Mouse (Mus musculus): ENCODE measurements at regions not wholly inside any gene's neighbourhood (a gene's known extent, or its start where the extent isn't known, plus 50 kb on each side); places are given as distances from the start of the nearest gene placed in this dataset.

GRCm38 (mm10) chr14:109941944-109942343, 813.0 kb downstream of the Slitrk6 start:
- H3K36me3 ChIP-seq = no peaks in the 10 kb centered on the region
- no peak overlapping the region for H3K4me3 ChIP-seq (replicated peaks)
- H3K9ac ChIP-seq = no peak overlapping the region
- no peak for ATAC-seq
- no peaks in the 10 kb centered on the region for H3K9me3 ChIP-seq
- no peaks in the 10 kb centered on the region for H3K27me3 ChIP-seq (replicated peaks)
- H3K4me2 ChIP-seq (replicated peaks) = no peak overlapping the region
- no peaks in the 10 kb centered on the region for H3K4me1 ChIP-seq (replicated peaks)
- no peak overlapping the region for H3K27ac ChIP-seq
- 88% methylated on average over 4 of the region's 4 CpGs for WGBS

GRCm38 (mm10) chr14:109941162-109941561, 813.8 kb downstream of the Slitrk6 start:
- H3K4me1 ChIP-seq (replicated peaks) = no peaks in the 10 kb centered on the region
- no peak overlapping the region for H3K9ac ChIP-seq
- ATAC-seq = no peak
- H3K9me3 ChIP-seq = no peaks in the 10 kb centered on the region
- H3K27me3 ChIP-seq (replicated peaks) = no peaks in the 10 kb centered on the region
- no peak overlapping the region for H3K4me3 ChIP-seq (replicated peaks)
- no peaks in the 10 kb centered on the region for H3K36me3 ChIP-seq
- no peak overlapping the region for H3K4me2 ChIP-seq (replicated peaks)
- no peak overlapping the region for H3K27ac ChIP-seq
- WGBS = 83% methylated on average over 1 of the region's 1 CpGs

- Histone ChIP-seq H3K27me3 (replicated peaks) (no peaks in the 10 kb centered on the region), H3K9me3 (no peaks in the 10 kb centered on the region), H3K9ac (no peak overlapping the region), H3K36me3 (no peaks in the 10 kb centered on the region), H3K4me1 (replicated peaks) (no peaks in the 10 kb centered on the region), H3K4me3 (replicated peaks) (no peak overlapping the region), H3K27ac (no peak overlapping the region), H3K4me2 (replicated peaks) (no peak overlapping the region)
- WGBS = 88% methylated on average over 6 of the region's 6 CpGs
- ATAC-seq = no peak
These were observed 817.5 kb downstream of the Slitrk6 start for GRCm38 (mm10) chr14:109937432-109937831.

- no peaks in the 10 kb centered on the region for H3K36me3 ChIP-seq
- ATAC-seq = no peak
- no peak overlapping the region for H3K27ac ChIP-seq
- H3K9ac ChIP-seq = no peak overlapping the region
- 92% methylated on average over 7 of the region's 7 CpGs for WGBS
- no peak overlapping the region for H3K4me3 ChIP-seq (replicated peaks)
- H3K27me3 ChIP-seq (replicated peaks) = no peaks in the 10 kb centered on the region
- H3K4me1 ChIP-seq (replicated peaks) = no peaks in the 10 kb centered on the region
- H3K9me3 ChIP-seq = no peaks in the 10 kb centered on the region
- no peak overlapping the region for H3K4me2 ChIP-seq (replicated peaks)
These were observed 826.0 kb downstream of the Slitrk6 start for GRCm38 (mm10) chr14:109928977-109929376.

- no peak overlapping the region for H3K9ac ChIP-seq
- no peak overlapping the region for H3K27ac ChIP-seq
- no peaks in the 10 kb centered on the region for H3K27me3 ChIP-seq (replicated peaks)
- no peak overlapping the region for H3K4me2 ChIP-seq (replicated peaks)
- H3K4me1 ChIP-seq (replicated peaks) = no peaks in the 10 kb centered on the region
- H3K9me3 ChIP-seq = no peaks in the 10 kb centered on the region
- no peak for ATAC-seq
- H3K36me3 ChIP-seq = no peaks in the 10 kb centered on the region
- 79% methylated on average over 2 of the region's 2 CpGs for WGBS
- H3K4me3 ChIP-seq (replicated peaks) = no peak overlapping the region
These were observed 863.1 kb downstream of the Slitrk6 start for GRCm38 (mm10) chr14:109891896-109892165.

GRCm38 (mm10) chr14:109891151-109891895, 863.6 kb downstream of the Slitrk6 start:
- Histone ChIP-seq H3K27me3 (replicated peaks) (no peaks in the 10 kb centered on the region), H3K4me1 (replicated peaks) (no peaks in the 10 kb centered on the region), H3K4me2 (replicated peaks) (no peak overlapping the region), H3K27ac (no peak overlapping the region), H3K9ac (no peak overlapping the region), H3K36me3 (no peaks in the 10 kb centered on the region), H3K9me3 (no peaks in the 10 kb centered on the region), H3K4me3 (replicated peaks) (no peak overlapping the region)
- no peak for ATAC-seq
- 76% methylated on average over 3 of the region's 3 CpGs for WGBS

GRCm38 (mm10) chr14:109876950-109877663, 877.8 kb downstream of the Slitrk6 start:
- WGBS = 48% methylated on average over 1 of the region's 1 CpGs
- peak; percentile 59; the same call in 1 of the 2 replicates for ATAC-seq

GRCm38 (mm10) chr14:109874230-109874629, 880.7 kb downstream of the Slitrk6 start:
- Histone ChIP-seq H3K4me3 (replicated peaks) (no peak overlapping the region), H3K27ac (no peak overlapping the region), H3K4me2 (replicated peaks) (no peak overlapping the region), H3K9ac (no peak overlapping the region), H3K36me3 (no peaks in the 10 kb centered on the region), H3K27me3 (replicated peaks) (no peaks in the 10 kb centered on the region), H3K4me1 (replicated peaks) (no peaks in the 10 kb centered on the region), H3K9me3 (no peaks in the 10 kb centered on the region)
- WGBS = 4% methylated on average over 1 of the region's 1 CpGs
- ATAC-seq = no peak

More at GRCm38 (mm10) chr14:109876950-109877663, 877.8 kb downstream of the Slitrk6 start:
- Histone ChIP-seq H3K4me2 (replicated peaks) (no peak overlapping the region), H3K4me3 (replicated peaks) (no peak overlapping the region), H3K9ac (no peak overlapping the region), H3K27me3 (replicated peaks) (no peaks in the 10 kb centered on the region), H3K9me3 (no peaks in the 10 kb centered on the region), H3K4me1 (replicated peaks) (no peaks in the 10 kb centered on the region), H3K27ac (no peak overlapping the region), H3K36me3 (no peaks in the 10 kb centered on the region)

- no peak for ATAC-seq
- H3K4me3 ChIP-seq (replicated peaks) = no peak overlapping the region
- H3K27me3 ChIP-seq (replicated peaks) = no peaks in the 10 kb centered on the region
- H3K9me3 ChIP-seq = no peaks in the 10 kb centered on the region
- H3K4me2 ChIP-seq (replicated peaks) = no peak overlapping the region
- H3K4me1 ChIP-seq (replicated peaks) = no peaks in the 10 kb centered on the region
- H3K9ac ChIP-seq = no peak overlapping the region
- no peaks in the 10 kb centered on the region for H3K36me3 ChIP-seq
- WGBS = 43% methylated on average over 6 of the region's 6 CpGs
- no peak overlapping the region for H3K27ac ChIP-seq
These were observed 914.4 kb downstream of the Slitrk6 start for GRCm38 (mm10) chr14:109840354-109841104.

GRCm38 (mm10) chr14:109802522-109803126, 888.7 kb upstream of the Slitrk1 start:
- H3K4me3 ChIP-seq (replicated peaks) = no peak overlapping the region
- H3K27me3 ChIP-seq (replicated peaks) = no peaks in the 10 kb centered on the region
- 61% methylated on average over 3 of the region's 3 CpGs for WGBS
- no peaks in the 10 kb centered on the region for H3K4me1 ChIP-seq (replicated peaks)
- H3K9me3 ChIP-seq = no peaks in the 10 kb centered on the region
- ATAC-seq = no peak
- no peak overlapping the region for H3K9ac ChIP-seq
- no peak overlapping the region for H3K27ac ChIP-seq
- H3K36me3 ChIP-seq = no peaks in the 10 kb centered on the region
- H3K4me2 ChIP-seq (replicated peaks) = no peak overlapping the region

- ATAC-seq = no peak
- no peak overlapping the region for H3K9ac ChIP-seq
- H3K27ac ChIP-seq = no peak overlapping the region
- no peak overlapping the region for H3K4me2 ChIP-seq (replicated peaks)
- H3K27me3 ChIP-seq (replicated peaks) = no peaks in the 10 kb centered on the region
- no peaks in the 10 kb centered on the region for H3K36me3 ChIP-seq
- no peaks in the 10 kb centered on the region for H3K9me3 ChIP-seq
- no peak overlapping the region for H3K4me3 ChIP-seq (replicated peaks)
- WGBS = 79% methylated on average over 1 of the region's 1 CpGs
- no peaks in the 10 kb centered on the region for H3K4me1 ChIP-seq (replicated peaks)
These were observed 858.3 kb upstream of the Slitrk1 start for GRCm38 (mm10) chr14:109772246-109772645.

- no peaks in the 10 kb centered on the region for H3K9me3 ChIP-seq
- WGBS = 89% methylated on average over 1 of the region's 1 CpGs
- ATAC-seq = no peak
- H3K4me2 ChIP-seq (replicated peaks) = no peak overlapping the region
- H3K9ac ChIP-seq = no peak overlapping the region
- no peak overlapping the region for H3K27ac ChIP-seq
- H3K4me1 ChIP-seq (replicated peaks) = no peaks in the 10 kb centered on the region
- H3K4me3 ChIP-seq (replicated peaks) = no peak overlapping the region
- H3K27me3 ChIP-seq (replicated peaks) = no peaks in the 10 kb centered on the region
- no peaks in the 10 kb centered on the region for H3K36me3 ChIP-seq
These were observed 846.9 kb upstream of the Slitrk1 start for GRCm38 (mm10) chr14:109760892-109761291.
